Mouse (Mus musculus): ENCODE data around the gene Pcsk5. TPM values are rescaled to one million over a fixed set of nuclear protein-coding genes. Genes with fewer than 3 reads are reported as not detected.

Gene Pcsk5
- polyA plus RNA-seq, 1 experiment from 2014 or later: 21.1 TPM

GRCm38 (mm10) chr19:17385022-17385421, 452.4 kb downstream of the Pcsk5 start:
- Histone ChIP-seq H3K4me3 (ENCODE audit: low read depth, low read length) (no peak overlapping the region), H3K4me1 (replicated peaks; ENCODE audit: control insufficient read depth, insufficient read depth, low read length) (no peaks in the 10 kb centered on the region), H3K9ac (ENCODE audit: low read depth, low read length) (no peak overlapping the region), H3K27me3 (replicated peaks; ENCODE audit: control insufficient read depth, insufficient read depth, low read length) (no peaks in the 10 kb centered on the region), H3K4me2 (replicated peaks; ENCODE audit: low read depth) (no peak overlapping the region), H3K27ac (ENCODE audit: low read depth, low read length) (no peak overlapping the region), H3K36me3 (ENCODE audit: control insufficient read depth, insufficient read depth) (no peaks in the 10 kb centered on the region), H3K9me3 (ENCODE audit: control insufficient read depth) (no peaks in the 10 kb centered on the region)
- ATAC-seq: no peak
- WGBS: 77% methylated on average over 4 of the region's 4 CpGs
- no peak for TF ChIP-seq CTCF (IDR thresholded peaks at IDR 0.05; ENCODE audit: low read depth)

- WGBS: 83% methylated on average over 6 of the region's 6 CpGs
- Histone ChIP-seq H3K4me3 (ENCODE audit: low read depth, low read length) (no peak overlapping the region), H3K27me3 (replicated peaks; ENCODE audit: control insufficient read depth, insufficient read depth, low read length) (no peaks in the 10 kb centered on the region), H3K4me2 (replicated peaks; ENCODE audit: low read depth) (no peak overlapping the region), H3K9ac (ENCODE audit: low read depth, low read length) (no peak overlapping the region), H3K4me1 (replicated peaks; ENCODE audit: control insufficient read depth, insufficient read depth, low read length) (no peaks in the 10 kb centered on the region), H3K36me3 (ENCODE audit: control insufficient read depth, insufficient read depth) (no peaks in the 10 kb centered on the region), H3K9me3 (ENCODE audit: control insufficient read depth) (no peaks in the 10 kb centered on the region), H3K27ac (ENCODE audit: low read depth, low read length) (no peak overlapping the region)
- no peak for ATAC-seq
- TF ChIP-seq CTCF (IDR thresholded peaks at IDR 0.05; ENCODE audit: low read depth): no peak
These were observed 454.5 kb downstream of the Pcsk5 start for GRCm38 (mm10) chr19:17382807-17383397.

Data from intestine, postnatal 0 days (tissue).